Mouse (Mus musculus): ENCODE results near the gene Spsb2.

DNA sequence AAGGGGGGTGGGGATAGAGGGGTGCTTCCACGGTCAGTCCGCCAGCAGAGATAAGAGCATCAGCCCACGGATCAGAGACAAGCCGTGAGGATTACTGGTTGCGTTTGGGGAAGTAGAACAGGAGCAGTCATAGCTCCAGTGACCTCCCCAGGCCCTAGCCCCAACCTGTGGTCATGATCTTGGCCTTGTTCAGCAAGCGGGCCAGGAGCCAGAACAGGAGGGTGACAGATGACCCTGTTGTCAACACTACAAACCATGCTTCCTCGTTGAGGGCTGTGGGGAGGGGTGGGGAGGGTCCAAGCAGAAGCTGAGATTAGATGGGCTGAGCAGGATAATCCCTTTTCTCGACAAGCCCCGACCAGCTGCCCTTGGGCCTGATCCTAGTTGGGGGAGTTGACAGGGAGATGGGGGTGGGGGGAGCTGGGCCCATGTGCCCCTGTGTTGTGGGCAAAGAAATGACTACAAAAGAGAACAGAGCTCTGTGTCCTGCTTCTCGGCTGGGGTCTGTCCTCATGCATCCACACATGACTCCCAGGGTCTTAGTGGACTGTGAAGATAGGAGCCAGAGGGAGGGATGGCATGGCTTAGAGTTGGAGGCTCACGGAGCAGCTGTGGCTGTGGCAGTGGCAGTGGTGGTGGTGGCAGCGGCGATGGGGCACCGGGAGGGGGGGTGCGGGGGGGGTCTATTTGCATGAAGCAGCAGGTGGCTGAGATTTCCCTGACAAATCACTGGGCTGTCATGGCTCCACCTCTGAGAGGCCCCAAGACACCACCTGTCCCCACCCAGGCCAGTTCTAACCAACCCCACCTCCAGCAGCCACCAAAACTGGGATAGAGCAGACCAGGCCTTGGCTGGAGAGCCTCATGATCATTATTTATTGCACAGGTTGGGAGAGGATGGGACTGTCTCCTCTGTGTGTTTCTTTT is 32.0 kb downstream of the Spsb2 start, which contains the start of gene Gnb3:
- TF ChIP-seq CTCF (IDR thresholded peaks at IDR 0.05; ENCODE audit: low read depth) (no peak), EP300 (optimal IDR thresholded peaks at IDR 0.05) (no peak)
